Mouse (Mus musculus) liver, embryonic 15.5 days (tissue): Measurements from ENCODE around the gene Ssc5d. TPM values are rescaled to one million over a fixed set of nuclear protein-coding genes. Genes with fewer than 3 reads are reported as not detected.

Experiments
- ATAC-seq: fragments of 200-750 bp; cut with Nextera tagmentation; 2 replicates; pipeline ENCODE4 v1.8.0; 2017; ENCODE audit warnings: moderate number of reproducible peaks, mild to moderate bottlenecking, moderate library complexity; ENCODE audit not compliant: insufficient read depth
- H3K27ac ChIP-seq: fragments of 300-500 bp; sonication (generic); replicated peaks from 2 replicates; pipeline ENCODE4 v1.5.1; 2015; ENCODE audit warnings: mild to moderate bottlenecking, inconsistent platforms
- H3K27me3 ChIP-seq: fragments of 300-500 bp; sonication (generic); 2 replicates; pipeline ENCODE4 v1.6.1; 2015; ENCODE audit warnings: mild to moderate bottlenecking, inconsistent platforms
- H3K36me3 ChIP-seq: fragments of 300-500 bp; sonication (generic); replicated peaks from 2 replicates; pipeline ENCODE4 v1.6.1; 2015; ENCODE audit warnings: moderate library complexity, mild to moderate bottlenecking, inconsistent platforms
- H3K4me1 ChIP-seq: fragments of 300-500 bp; sonication (generic); replicated peaks from 2 replicates; pipeline ENCODE4 v1.6.1; 2015; ENCODE audit warnings: inconsistent platforms
- H3K4me2 ChIP-seq: fragments of 300-500 bp; sonication (generic); 2 replicates; pipeline ENCODE4 v1.6.1; 2015; ENCODE audit warnings: moderate library complexity, mild to moderate bottlenecking, inconsistent platforms
- H3K4me3 ChIP-seq: fragments of 300-500 bp; sonication (generic); replicated peaks from 2 replicates; pipeline ENCODE4 v1.5.1; 2015; ENCODE audit warnings: mild to moderate bottlenecking, inconsistent platforms
- H3K9ac ChIP-seq: fragments of 300-500 bp; sonication (generic); 2 replicates; pipeline ENCODE4 v1.6.1; 2015; ENCODE audit warnings: moderate library complexity, mild to moderate bottlenecking, inconsistent platforms
- H3K9me3 ChIP-seq: fragments of 300-500 bp; sonication (generic); replicated peaks from 2 replicates; pipeline ENCODE4 v1.6.1; 2016; ENCODE audit warnings: inconsistent platforms
- WGBS: fragments of 180-500 bp; shearing (Covaris S2); methylation state at CpG from one replicate; pipeline ENCODE4 v1.1.7; 2015; ENCODE audit warnings: mixed read lengths; ENCODE audit not compliant: insufficient replicate concordance; 5-methylcytosine and 5-hydroxymethylcytosine counted together
- polyA plus RNA-seq: library from polyadenylated mRNA; unstranded; fragments of >200 nt; fragmentation: Nextera tagmentation; extraction: Ambion mirVana; gene quantifications from 2 replicates; pipeline ENCODE4 v1.2.1, GENCODE M21; 2015

Gene Ssc5d
- polyA plus RNA-seq, 1 experiment from 2014 or later: 0.15 TPM

GRCm38 (mm10) chr7:4988250-4988649 is 62.7 kb downstream of the Ssc5d start:
- H3K27me3 ChIP-seq: peaks cover 6% of the 10 kb centered on the region
- no peak overlapping the region for H3K9ac ChIP-seq
- H3K36me3 ChIP-seq: no peaks in the 10 kb centered on the region; the same call in 1 of the 2 replicates
- H3K9me3 ChIP-seq: no peaks in the 10 kb centered on the region
- no peaks in the 10 kb centered on the region for H3K4me1 ChIP-seq
- 23% methylated on average over 2 of the region's 2 CpGs for WGBS
- no peak overlapping the region for H3K4me3 ChIP-seq
- H3K4me2 ChIP-seq: no peak overlapping the region
- no peak for ATAC-seq
- H3K27ac ChIP-seq: no peak overlapping the region

GRCm38 (mm10) chr7:4993347-4993998 is 67.9 kb downstream of the Ssc5d start:
- H3K27ac ChIP-seq: no peak overlapping the region
- no peaks in the 10 kb centered on the region for H3K4me1 ChIP-seq
- H3K36me3 ChIP-seq: no peaks in the 10 kb centered on the region; the same call in 1 of the 2 replicates
- peaks cover 39% of the 10 kb centered on the region for H3K27me3 ChIP-seq
- no peaks in the 10 kb centered on the region for H3K9me3 ChIP-seq
- ATAC-seq: no peak
- no peak overlapping the region for H3K9ac ChIP-seq
- WGBS: 51% methylated on average over 55 of the region's 55 CpGs
- H3K4me2 ChIP-seq: no peak overlapping the region
- no peak overlapping the region for H3K4me3 ChIP-seq

- no peak overlapping the region for H3K9ac ChIP-seq
- H3K27ac ChIP-seq: no peak overlapping the region
- H3K4me1 ChIP-seq: no peaks in the 10 kb centered on the region
- H3K4me2 ChIP-seq: no peak overlapping the region
- 53% methylated on average over 59 of the region's 59 CpGs for WGBS
- no peak for ATAC-seq
- no peak overlapping the region for H3K4me3 ChIP-seq
- peaks cover 39% of the 10 kb centered on the region for H3K27me3 ChIP-seq
- H3K9me3 ChIP-seq: no peaks in the 10 kb centered on the region
- H3K36me3 ChIP-seq: no peaks in the 10 kb centered on the region; the same call in 1 of the 2 replicates
These were observed 68.6 kb downstream of the Ssc5d start for GRCm38 (mm10) chr7:4993999-4994788.

Other genes starting within 250 kb of the Ssc5d start
- 54.4 and 58.1 TPM in 2 replicates for gene Hspbp1, start 240.7 kb upstream of the Ssc5d start, polyA plus RNA-seq
- 0.03 and 0.12 TPM in 2 replicates for gene Brsk1, start 235.2 kb upstream of the Ssc5d start, polyA plus RNA-seq
- 0.14 and 0.37 TPM in 2 replicates for gene Tmem150b, start 200.5 kb upstream of the Ssc5d start, polyA plus RNA-seq
- gene Kmt5c, start 185.7 kb upstream of the Ssc5d start, polyA plus RNA-seq: 50.1 and 56.1 TPM in 2 replicates
- gene Cox6b2, start 172.7 kb upstream of the Ssc5d start, polyA plus RNA-seq: 66.0 and 79.3 TPM in 2 replicates
- gene Fam71e2, start 154.5 kb upstream of the Ssc5d start, polyA plus RNA-seq: not detected in 2 replicates
- 0.06 TPM in 1 of 2 replicates, not detected in the other for gene Il11, start 142.9 kb upstream of the Ssc5d start, polyA plus RNA-seq
- 0.21 TPM in 1 of 2 replicates, not detected in the other for gene Tmem190, start 142.8 kb upstream of the Ssc5d start, polyA plus RNA-seq
- gene Tmem238, start 136.1 kb upstream of the Ssc5d start, polyA plus RNA-seq: 9.5 and 10.3 TPM in 2 replicates
- gene Rpl28, start 132.9 kb upstream of the Ssc5d start, polyA plus RNA-seq: 169 and 173 TPM in 2 replicates
- 302 and 318 TPM in 2 replicates for gene Ube2s, start 113.2 kb upstream of the Ssc5d start, polyA plus RNA-seq
- gene Shisa7, start 81.1 kb upstream of the Ssc5d start, polyA plus RNA-seq: not detected in 2 replicates
- gene Isoc2b, start 55.5 kb upstream of the Ssc5d start, polyA plus RNA-seq: 3.7 and 3.8 TPM in 2 replicates
- 0.68 and 0.77 TPM in 2 replicates for gene Isoc2a, start 48.6 kb upstream of the Ssc5d start, polyA plus RNA-seq
- not detected in 2 replicates for gene Gm36210, start 19.3 kb upstream of the Ssc5d start, polyA plus RNA-seq
- gene Zfp628, start 10.6 kb upstream of the Ssc5d start, polyA plus RNA-seq: 1.7 TPM in 2 replicates
- 0.23 and 0.45 TPM in 2 replicates for gene Nat14, start 3.8 kb upstream of the Ssc5d start, polyA plus RNA-seq
- 0.07 TPM in 1 of 2 replicates, not detected in the other for gene Sbk2, start 38.6 kb downstream of the Ssc5d start, polyA plus RNA-seq
- gene Sbk3, start 45.4 kb downstream of the Ssc5d start, polyA plus RNA-seq: not detected in 2 replicates
- gene Zfp579, start 70.4 kb downstream of the Ssc5d start, polyA plus RNA-seq: 3.3 and 4.6 TPM in 2 replicates
- gene Zfp524, start 88.6 kb downstream of the Ssc5d start, polyA plus RNA-seq: 9.3 and 10.0 TPM in 2 replicates
- 15.6 and 17.9 TPM in 2 replicates for gene Fiz1, start 88.9 kb downstream of the Ssc5d start, polyA plus RNA-seq
- gene Gm44973, start 89.7 kb downstream of the Ssc5d start, polyA plus RNA-seq: 0.53 and 1.2 TPM in 2 replicates
- 1.3 and 1.5 TPM in 2 replicates for gene Zfp865, start 94.6 kb downstream of the Ssc5d start, polyA plus RNA-seq
- 0.28 and 0.40 TPM in 2 replicates for gene Ccdc106, start 94.8 kb downstream of the Ssc5d start, polyA plus RNA-seq
- not detected in 2 replicates for gene 4632433K11Rik, start 108.3 kb downstream of the Ssc5d start, polyA plus RNA-seq
- gene Zfp784, start 112.7 kb downstream of the Ssc5d start, polyA plus RNA-seq: 1.2 and 1.4 TPM in 2 replicates
- 1.7 and 2.0 TPM in 2 replicates for gene Zfp580, start 125.8 kb downstream of the Ssc5d start, polyA plus RNA-seq
- 59.4 and 60.8 TPM in 2 replicates for gene U2af2, start 136.4 kb downstream of the Ssc5d start, polyA plus RNA-seq
- gene Epn1, start 154.4 kb downstream of the Ssc5d start, polyA plus RNA-seq: 49.2 and 54.5 TPM in 2 replicates
- gene Rfpl4, start 191.2 kb downstream of the Ssc5d start, polyA plus RNA-seq: not detected in 2 replicates
- gene Rasl2-9, start 200.2 kb downstream of the Ssc5d start, polyA plus RNA-seq: 0.18 and 0.21 TPM in 2 replicates
- gene Vmn1r55, start 223.9 kb downstream of the Ssc5d start, polyA plus RNA-seq: not detected in 2 replicates